Mouse (Mus musculus) cerebellum, adult 2 months (tissue): ENCODE data around the gene Scaf8.

Source experiments
- CTCF ChIP-seq: fragments of 200-500 bp; IDR thresholded peaks from 2 replicates; pipeline ENCODE4 v1.5.1; 2011; ENCODE audit warnings: low read depth, mild to moderate bottlenecking, control low read depth, low read length, moderate library complexity, borderline replicate concordance; ENCODE audit not compliant: insufficient read depth
- POLR2A ChIP-seq: fragments of 200-500 bp; IDR thresholded peaks from 2 replicates; pipeline ENCODE4 v1.6.1; 2011; ENCODE audit warnings: low read length, control low read depth, borderline replicate concordance; ENCODE audit not compliant: insufficient read depth

- no peak for TF ChIP-seq CTCF
- no peak for TF ChIP-seq POLR2A
These were observed 25.3 kb downstream of the Scaf8 start for GRCm38 (mm10) chr17:3140100-3140499.
